Mouse (Mus musculus) neural tube, embryonic 12.5 days (tissue): ENCODE results near the gene Gm12258. TPM values are rescaled to one million over a fixed set of nuclear protein-coding genes. Genes with fewer than 3 reads are reported as not detected.
A peak's percentile ranks its signal among the peaks of the same experiment; 100 is the strongest.
"Not testable (repeated sequence)": the region's sequence is repeated elsewhere in the genome, so short reads cannot be mapped to it uniquely, and the experiment has no call there.

Source experiments
- ATAC-seq: fragments of 200-750 bp; cut with Nextera tagmentation; 2 replicates; pipeline ENCODE4 v1.8.0; 2017; ENCODE audit warnings: low read depth, mild to moderate bottlenecking, moderate TSS enrichment, moderate library complexity; ENCODE audit not compliant: low FRiP score
- H3K27ac ChIP-seq: fragments of 300-500 bp; sonication (generic); 2 replicates; pipeline ENCODE4 v1.5.1; 2016
- H3K27me3 ChIP-seq: fragments of 300-500 bp; sonication (generic); replicated peaks from 2 replicates; pipeline ENCODE4 v1.6.1; 2016; ENCODE audit warnings: mild to moderate bottlenecking
- H3K36me3 ChIP-seq: fragments of 300-500 bp; sonication (generic); 2 replicates; pipeline ENCODE4 v1.6.1; 2016; ENCODE audit warnings: mild to moderate bottlenecking
- H3K4me1 ChIP-seq: fragments of 300-500 bp; sonication (generic); 2 replicates; pipeline ENCODE4 v1.6.1; 2016
- H3K4me2 ChIP-seq: fragments of 300-500 bp; sonication (generic); replicated peaks from 2 replicates; pipeline ENCODE4 v1.6.1; 2016; ENCODE audit warnings: mild to moderate bottlenecking
- H3K4me3 ChIP-seq: fragments of 300-500 bp; sonication (generic); 2 replicates; pipeline ENCODE4 v1.5.1; 2016
- H3K9ac ChIP-seq: fragments of 300-500 bp; sonication (generic); 2 replicates; pipeline ENCODE4 v1.6.1; 2016; ENCODE audit warnings: mild to moderate bottlenecking
- H3K9me3 ChIP-seq: fragments of 300-500 bp; sonication (generic); 2 replicates; pipeline ENCODE4 v1.6.1; 2016; ENCODE audit warnings: mild to moderate bottlenecking
- WGBS: fragments of 180-500 bp; shearing (Covaris S2); methylation state at CpG from one replicate; pipeline ENCODE4 v1.1.7; 2016; 5-methylcytosine and 5-hydroxymethylcytosine counted together
- polyA plus RNA-seq: library from polyadenylated mRNA; unstranded; fragments of >200 nt; fragmentation: Nextera tagmentation; extraction: Ambion mirVana; gene quantifications from 2 replicates; pipeline ENCODE4 v1.2.1, GENCODE M21; 2016

The Gm12258 gene
- polyA plus RNA-seq: 16.8 and 18.2 TPM in 2 replicates

DNA sequence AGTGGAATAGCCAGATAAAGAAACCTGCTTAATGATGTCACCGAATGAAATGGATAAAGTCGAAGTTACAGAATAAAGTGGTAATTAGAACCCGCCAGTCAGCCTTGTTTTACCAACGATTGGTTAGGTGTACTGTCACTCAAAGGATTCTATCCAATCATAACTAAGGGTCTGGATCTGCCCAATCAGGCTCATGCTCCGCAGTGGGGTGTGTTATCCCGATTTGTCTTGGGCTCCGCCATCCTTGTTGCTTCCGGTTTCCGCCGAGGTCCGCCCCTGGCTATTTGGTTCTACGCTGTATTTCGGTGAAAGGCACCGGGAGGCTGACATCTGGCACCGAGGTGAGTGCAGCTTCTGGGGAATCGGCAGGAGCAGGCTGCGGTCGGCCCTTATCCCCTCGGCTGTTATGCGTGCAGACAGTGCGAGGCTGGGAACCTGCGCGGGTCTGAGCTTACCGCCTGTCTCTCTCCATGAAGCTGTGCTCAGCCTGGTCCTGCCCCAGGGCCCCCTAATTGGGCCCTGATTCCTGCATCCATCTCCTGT lies at the start of gene Gm12258:
Gene Gm12258 (plus strand): TSS at position 240 of the 543 bp plus-strand sequence.
- peak within 1 kb of the TSS; percentile 80 for H3K4me3 ChIP-seq
- H3K36me3 ChIP-seq: peaks cover 17% of the 10 kb centered on the region
- no peaks in the 10 kb centered on the region for H3K27me3 ChIP-seq
- whole genome bisulfite sequencing: under 1% methylated on average over 24 of the region's 24 CpGs
- H3K9ac ChIP-seq: peak within 1 kb of the TSS; percentile 81
- ATAC-seq: peak; percentile 100
- no peaks in the 10 kb centered on the region for H3K9me3 ChIP-seq
- H3K4me2 ChIP-seq: peak within 1 kb of the TSS; percentile 91
- peaks cover 7% of the 10 kb centered on the region for H3K4me1 ChIP-seq
- no peak within 1 kb of the TSS for H3K27ac ChIP-seq

DNA sequence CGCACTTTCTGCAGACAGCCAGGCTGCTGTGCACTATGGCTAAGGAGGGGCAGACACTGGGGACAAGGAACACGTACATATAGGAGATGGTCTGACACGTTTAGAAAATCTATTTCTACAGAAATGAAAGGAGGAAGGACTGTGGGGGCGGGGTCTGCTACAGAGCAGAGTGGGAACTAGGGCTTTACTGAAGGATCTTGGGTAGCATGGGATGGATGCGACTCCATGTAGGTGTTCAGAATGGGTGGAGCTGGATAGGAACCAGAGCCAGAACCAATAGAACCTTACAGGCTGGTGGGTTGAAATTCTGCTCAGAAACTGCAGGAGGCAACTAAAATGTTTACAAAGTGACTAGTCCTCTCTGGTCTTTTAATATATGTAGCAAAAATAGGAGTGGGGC lies 47.2 kb upstream of the Gm12258 start:
- Histone ChIP-seq H3K4me1 (peaks cover 8% of the 10 kb centered on the region), H3K9me3 (no peaks in the 10 kb centered on the region), H3K36me3 (no peaks in the 10 kb centered on the region), H3K4me3 (no peak overlapping the region), H3K27ac (no peak overlapping the region), H3K4me2 (no peak overlapping the region), H3K9ac (no peak overlapping the region), H3K27me3 (0 out of 2 replicates have a peak, but pooled peaks cover 3% of the 10 kb centered on the region)
- ATAC-seq: no peak
- WGBS: 82% methylated on average over 5 of the region's 5 CpGs

- no peak within 1 kb of the TSS for H3K27ac ChIP-seq
- peaks cover 8% of the 10 kb centered on the region for H3K4me1 ChIP-seq
- H3K9ac ChIP-seq: 0 out of 2 replicates have a peak within 1 kb of the TSS, but pooled peaks have one; percentile 13
- H3K4me2 ChIP-seq: peak within 1 kb of the TSS; percentile 38
- ATAC-seq: peak; percentile 66
- H3K4me3 ChIP-seq: no peak within 1 kb of the TSS
- H3K9me3 ChIP-seq: no peaks in the 10 kb centered on the region
- 0 out of 2 replicates have a peak, but pooled peaks cover 3% of the 10 kb centered on the region for H3K27me3 ChIP-seq
- H3K36me3 ChIP-seq: no peaks in the 10 kb centered on the region
- 37% methylated on average over 14 of the region's 14 CpGs for WGBS
Observed at GRCm38 (mm10) chr11:58801558-58802228, 45.3 kb upstream of the Gm12258 start, which contains the start of gene Fam183b. Gene Fam183b, minus strand, starts transcription at chr11:58801960.

GRCm38 (mm10) chr11:58803871-58804270 lies 43.1 kb upstream of the Gm12258 start:
- 0 out of 2 replicates have a peak, but pooled peaks cover 3% of the 10 kb centered on the region for H3K27me3 ChIP-seq
- 87% methylated on average over 4 of the region's 4 CpGs for whole genome bisulfite sequencing
- peaks cover 8% of the 10 kb centered on the region for H3K4me1 ChIP-seq
- H3K9ac ChIP-seq: no peak overlapping the region
- no peak for ATAC-seq
- H3K4me2 ChIP-seq: no peak overlapping the region
- H3K4me3 ChIP-seq: no peak overlapping the region
- H3K27ac ChIP-seq: no peak overlapping the region
- H3K9me3 ChIP-seq: no peaks in the 10 kb centered on the region
- no peaks in the 10 kb centered on the region for H3K36me3 ChIP-seq

DNA sequence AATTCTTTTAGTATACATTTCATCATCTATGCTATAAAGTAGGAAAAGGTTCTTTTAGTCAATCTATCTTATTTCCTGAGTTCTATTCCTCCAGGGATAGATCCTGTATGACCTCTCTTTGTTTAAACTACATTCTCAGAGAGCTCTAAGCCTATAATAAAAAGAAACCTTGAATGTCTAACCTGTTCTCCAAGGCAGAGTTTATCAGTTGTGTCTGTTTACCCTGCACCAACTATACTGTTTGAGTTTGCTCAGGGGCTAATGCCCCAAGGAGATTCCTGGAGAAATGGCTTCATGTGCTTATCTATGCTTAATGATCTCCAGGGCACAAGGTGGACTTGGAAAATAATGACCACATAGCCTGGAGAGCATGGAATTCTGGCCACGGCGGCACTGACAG lies 42.6 kb upstream of the Gm12258 start:
- Histone ChIP-seq H3K36me3 (no peaks in the 10 kb centered on the region), H3K27ac (no peak overlapping the region), H3K27me3 (no peaks in the 10 kb centered on the region), H3K4me1 (peaks cover 8% of the 10 kb centered on the region), H3K4me3 (no peak overlapping the region), H3K9me3 (no peaks in the 10 kb centered on the region), H3K9ac (no peak overlapping the region), H3K4me2 (no peak overlapping the region)
- ATAC-seq: no peak
- 79% methylated on average over 2 of the region's 2 CpGs for WGBS

- Histone ChIP-seq H3K4me3 (no peak overlapping the region), H3K4me1 (no peaks in the 10 kb centered on the region), H3K4me2 (no peak overlapping the region), H3K27me3 (no peaks in the 10 kb centered on the region), H3K9ac (no peak overlapping the region), H3K9me3 (no peaks in the 10 kb centered on the region), H3K27ac (no peak overlapping the region), H3K36me3 (no peaks in the 10 kb centered on the region)
- no peak for ATAC-seq
- WGBS: 5% methylated on average over 1 of the region's 1 CpGs
Observed at GRCm38 (mm10) chr11:58812001-58812400, 35.0 kb upstream of the Gm12258 start.

DNA sequence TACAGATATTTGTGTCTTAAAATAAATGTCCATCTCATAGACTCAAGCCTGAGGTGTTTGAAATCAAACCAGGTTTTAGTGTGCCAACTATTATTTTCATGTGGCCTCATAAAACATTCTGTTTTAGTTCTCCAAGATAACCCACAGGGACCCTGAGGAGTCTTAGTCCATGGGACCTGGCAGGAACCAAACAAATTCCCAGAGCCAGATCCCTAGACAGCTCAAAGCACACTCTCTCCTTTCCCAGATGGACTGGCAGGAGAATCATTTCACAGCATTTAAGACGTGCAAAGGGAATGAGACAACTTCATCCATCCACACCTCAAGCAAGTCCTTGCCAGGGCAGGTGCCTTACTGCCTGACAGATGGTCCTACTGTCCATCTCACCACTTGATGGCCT lies 32.3 kb upstream of the Gm12258 start, which contains the start of gene Olfr313:
Gene Olfr313 (plus strand): TSS at position 301 of the 400 bp plus-strand sequence.
- not testable (repeated sequence) for H3K27ac ChIP-seq, ATAC-seq, H3K27me3 ChIP-seq, H3K4me1 ChIP-seq, H3K4me3 ChIP-seq, H3K9me3 ChIP-seq, H3K36me3 ChIP-seq, H3K4me2 ChIP-seq, H3K9ac ChIP-seq
- WGBS: 43% methylated on average over 1 of the region's 1 CpGs

DNA sequence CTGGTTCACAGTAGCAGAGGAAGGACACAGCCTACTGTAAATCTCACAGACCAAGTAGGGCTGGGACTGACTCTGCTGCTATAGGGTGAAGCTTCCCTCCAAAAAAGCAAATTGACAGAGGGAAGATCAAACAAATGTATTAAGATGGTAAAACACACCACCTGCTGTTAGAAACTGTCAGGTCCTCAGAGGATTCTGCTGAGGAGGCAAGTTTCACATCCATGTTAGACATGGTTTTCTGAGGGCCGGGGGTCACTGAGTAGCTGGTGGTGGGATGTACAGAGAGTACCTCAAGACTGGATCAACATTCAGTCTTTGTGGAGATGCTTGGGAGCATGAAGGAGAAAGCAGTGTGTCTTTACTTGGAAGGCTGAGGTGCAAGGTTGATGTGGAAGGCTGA lies 31.3 kb upstream of the Gm12258 start:
- Histone ChIP-seq H3K27ac (no peak overlapping the region), H3K9ac (no peak overlapping the region), H3K4me2 (no peak overlapping the region), H3K9me3 (no peaks in the 10 kb centered on the region), H3K27me3 (no peaks in the 10 kb centered on the region), H3K4me1 (no peaks in the 10 kb centered on the region), H3K36me3 (no peaks in the 10 kb centered on the region), H3K4me3 (no peak overlapping the region)
- no peak for ATAC-seq
- 89% methylated on average over 1 of the region's 1 CpGs for WGBS

DNA sequence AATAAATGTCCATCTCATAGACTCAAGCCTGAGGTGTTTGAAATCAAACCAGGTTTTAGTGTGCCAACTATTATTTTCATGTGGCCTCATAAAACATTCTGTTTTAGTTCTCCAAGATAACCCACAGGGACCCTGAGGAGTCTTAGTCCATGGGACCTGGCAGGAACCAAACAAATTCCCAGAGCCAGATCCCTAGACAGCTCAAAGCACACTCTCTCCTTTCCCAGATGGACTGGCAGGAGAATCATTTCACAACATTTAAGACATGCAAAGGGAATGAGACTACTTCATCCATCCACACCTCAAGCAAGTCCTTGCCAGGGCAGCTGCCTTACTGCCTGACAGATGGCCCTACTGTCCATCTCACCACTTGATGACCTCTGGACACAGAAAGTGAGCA lies 18.0 kb upstream of the Gm12258 start, which contains the start of gene Olfr312:
Gene Olfr312 (plus strand): TSS at position 301 of the 400 bp plus-strand sequence.
- not testable (repeated sequence) for H3K27ac ChIP-seq, H3K4me2 ChIP-seq, ATAC-seq, H3K36me3 ChIP-seq, H3K4me3 ChIP-seq, H3K4me1 ChIP-seq, H3K27me3 ChIP-seq, H3K9me3 ChIP-seq, H3K9ac ChIP-seq

DNA sequence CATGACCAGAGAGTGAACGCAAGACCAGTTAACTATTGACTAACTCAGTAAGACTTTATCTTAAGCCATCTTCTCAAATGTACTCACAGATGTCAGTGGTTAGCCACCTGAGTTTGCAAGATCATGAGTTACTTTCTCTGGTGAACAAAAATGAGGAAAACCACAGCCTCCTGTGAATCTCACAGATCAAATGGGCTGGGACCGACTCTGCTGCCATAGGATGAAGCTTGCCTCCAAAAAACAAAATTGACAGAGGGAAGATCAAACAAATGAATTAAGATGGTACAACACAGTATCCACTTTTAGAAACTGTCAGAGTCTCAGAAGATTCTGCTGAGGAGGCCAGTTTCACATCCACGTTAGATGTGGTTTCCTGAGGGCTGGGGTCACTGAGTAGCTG lies 17.2 kb upstream of the Gm12258 start:
- no peak for ATAC-seq
- WGBS: 84% methylated on average over 3 of the region's 3 CpGs
- Histone ChIP-seq H3K4me2 (no peak overlapping the region), H3K27me3 (no peaks in the 10 kb centered on the region), H3K36me3 (no peaks in the 10 kb centered on the region), H3K9me3 (no peaks in the 10 kb centered on the region), H3K4me3 (no peak overlapping the region), H3K9ac (no peak overlapping the region), H3K27ac (no peak overlapping the region), H3K4me1 (no peaks in the 10 kb centered on the region)

GRCm38 (mm10) chr11:58832541-58832940 lies 14.4 kb upstream of the Gm12258 start:
- H3K27me3 ChIP-seq, H3K4me2 ChIP-seq, H3K4me1 ChIP-seq, H3K9ac ChIP-seq, H3K36me3 ChIP-seq, ATAC-seq, H3K27ac ChIP-seq, H3K4me3 ChIP-seq, H3K9me3 ChIP-seq: not testable (repeated sequence)
- WGBS: 86% methylated on average over 3 of the region's 3 CpGs

GRCm38 (mm10) chr11:58838951-58839350 lies 8.0 kb upstream of the Gm12258 start, which contains the start of gene Olfr311:
Gene Olfr311, plus strand, starts transcription at chr11:58839251.
- H3K27me3 ChIP-seq, H3K4me1 ChIP-seq, H3K9ac ChIP-seq, H3K27ac ChIP-seq, H3K9me3 ChIP-seq, H3K4me3 ChIP-seq, H3K36me3 ChIP-seq, H3K4me2 ChIP-seq, ATAC-seq: not testable (repeated sequence)
